Mouse (Mus musculus) forebrain, embryonic 14.5 days (tissue): ENCODE measurements at regions not wholly inside any gene's neighbourhood (a gene's known extent, or its start where the extent isn't known, plus 50 kb on each side); places are given as distances from the start of the nearest gene placed in this dataset.

Source experiments
- ATAC-seq: fragments of 200-750 bp; cut with Nextera tagmentation; 2 replicates; pipeline ENCODE4 v1.8.0; 2017; ENCODE audit warnings: mild to moderate bottlenecking, moderate library complexity
- DNase-seq: peaks from one replicate; pipeline ENCODE4 v3.0.0-alpha.2; 2015; ENCODE audit warnings: low spot score
- H3K27ac ChIP-seq: fragments of 300-500 bp; sonication (generic); 2 replicates; pipeline ENCODE4 v1.5.1; 2014; ENCODE audit warnings: low read depth, mild to moderate bottlenecking, control low read depth, low read length, moderate library complexity
- H3K27me3 ChIP-seq: fragments of 300-500 bp; sonication (generic); replicated peaks from 2 replicates; pipeline ENCODE4 v1.6.1; 2014; ENCODE audit warnings: low read length, control low read depth, mixed read lengths; ENCODE audit not compliant: control insufficient read depth, insufficient read depth
- H3K36me3 ChIP-seq: fragments of 300-500 bp; sonication (generic); 2 replicates; pipeline ENCODE4 v1.6.1; 2014; ENCODE audit warnings: low read length, control low read depth; ENCODE audit not compliant: control insufficient read depth, insufficient read depth
- H3K4me1 ChIP-seq: fragments of 300-500 bp; sonication (generic); 2 replicates; pipeline ENCODE4 v1.6.1; 2014; ENCODE audit warnings: antibody characterized with exemption, low read length, control low read depth; ENCODE audit not compliant: control insufficient read depth, insufficient read depth
- H3K4me2 ChIP-seq: fragments of 300-500 bp; sonication (generic); 2 replicates; pipeline ENCODE4 v1.6.1; 2014; ENCODE audit warnings: mild to moderate bottlenecking, control low read depth, low read length
- H3K4me3 ChIP-seq: fragments of 300-500 bp; sonication (generic); 2 replicates; pipeline ENCODE4 v1.5.1; 2014; ENCODE audit warnings: low read depth, low read length, control low read depth
- H3K9ac ChIP-seq: fragments of 300-500 bp; sonication (generic); 2 replicates; pipeline ENCODE4 v1.6.1; 2014; ENCODE audit warnings: mild to moderate bottlenecking, low read length, control low read depth, moderate library complexity
- H3K9me3 ChIP-seq: fragments of 300-500 bp; sonication (generic); replicated peaks from 2 replicates; pipeline ENCODE4 v1.6.1; 2016; ENCODE audit warnings: low read length, control low read depth, mixed read lengths; ENCODE audit not compliant: control insufficient read depth
- WGBS: fragments of 180-500 bp; shearing (Covaris S2); extraction: QIAGEN DNeasy Blood & Tissue Kit; methylation state at CpG from one replicate; pipeline ENCODE4 v1.1.7; 2014; 5-methylcytosine and 5-hydroxymethylcytosine counted together

GRCm38 (mm10) chr8:109012655-109013054 lies 481.2 kb upstream of the Pmfbp1 start:
- ATAC-seq (no peak; the same call in 1 of the 2 replicates), DNase-seq (peak; percentile 60)
- Histone ChIP-seq H3K9me3 (no peaks in the 10 kb centered on the region; the same call in 1 of the 2 replicates), H3K9ac (no peak overlapping the region), H3K27me3 (no peaks in the 10 kb centered on the region), H3K4me2 (no peak overlapping the region), H3K36me3 (no peaks in the 10 kb centered on the region), H3K4me1 (no peaks in the 10 kb centered on the region), H3K27ac (peak overlapping the region; percentile 67; the same call in 1 of the 2 replicates), H3K4me3 (no peak overlapping the region)
- 19% methylated on average over 8 of the region's 8 CpGs for WGBS

GRCm38 (mm10) chr8:109013577-109013976 lies 480.2 kb upstream of the Pmfbp1 start:
- no peak overlapping the region for H3K4me2 ChIP-seq
- no peaks in the 10 kb centered on the region for H3K4me1 ChIP-seq
- H3K27me3 ChIP-seq = no peaks in the 10 kb centered on the region
- H3K9ac ChIP-seq = no peak overlapping the region
- no peaks in the 10 kb centered on the region for H3K36me3 ChIP-seq
- H3K9me3 ChIP-seq = no peaks in the 10 kb centered on the region; the same call in 1 of the 2 replicates
- ATAC-seq (no peak), DNase-seq (no peak)
- no peak overlapping the region for H3K4me3 ChIP-seq
- 51% methylated on average over 7 of the region's 7 CpGs for WGBS
- H3K27ac ChIP-seq = no peak overlapping the region

GRCm38 (mm10) chr8:109014746-109015145 lies 479.1 kb upstream of the Pmfbp1 start:
- DNase-seq (peak; percentile 38), ATAC-seq (no peak)
- H3K27me3 ChIP-seq = no peaks in the 10 kb centered on the region
- no peak overlapping the region for H3K9ac ChIP-seq
- no peaks in the 10 kb centered on the region for H3K4me1 ChIP-seq
- H3K4me2 ChIP-seq = no peak overlapping the region
- no peak overlapping the region for H3K4me3 ChIP-seq
- no peaks in the 10 kb centered on the region for H3K36me3 ChIP-seq
- no peak overlapping the region for H3K27ac ChIP-seq
- WGBS = 67% methylated on average over 7 of the region's 7 CpGs
- H3K9me3 ChIP-seq = no peaks in the 10 kb centered on the region; the same call in 1 of the 2 replicates

DNA sequence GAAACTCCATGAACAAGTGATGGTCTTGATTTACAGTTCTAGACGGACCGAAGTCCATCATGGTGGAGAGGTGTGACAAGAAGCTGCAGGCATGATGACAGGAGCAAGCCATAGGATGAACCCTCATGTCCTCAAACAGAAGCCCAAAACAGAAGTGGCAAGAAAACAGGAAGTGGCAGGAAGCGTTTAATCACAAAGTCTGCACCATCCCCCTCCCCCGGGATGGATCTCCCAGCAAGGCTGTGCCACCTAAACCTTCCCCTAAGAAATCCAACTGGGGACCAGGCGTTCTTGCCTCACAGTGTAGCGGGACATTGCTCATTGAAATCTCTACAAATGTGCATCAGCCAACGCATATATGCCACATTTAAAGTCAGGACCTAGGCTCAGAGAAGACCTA lies 474.3 kb upstream of the Pmfbp1 start:
- no peaks in the 10 kb centered on the region for H3K4me1 ChIP-seq
- no peaks in the 10 kb centered on the region; the same call in 1 of the 2 replicates for H3K9me3 ChIP-seq
- no peak overlapping the region for H3K4me2 ChIP-seq
- WGBS = 85% methylated on average over 7 of the region's 7 CpGs
- ATAC-seq (no peak), DNase-seq (no peak)
- no peak overlapping the region for H3K27ac ChIP-seq
- no peaks in the 10 kb centered on the region for H3K27me3 ChIP-seq
- no peak overlapping the region for H3K9ac ChIP-seq
- H3K4me3 ChIP-seq = no peak overlapping the region
- no peaks in the 10 kb centered on the region for H3K36me3 ChIP-seq

DNA sequence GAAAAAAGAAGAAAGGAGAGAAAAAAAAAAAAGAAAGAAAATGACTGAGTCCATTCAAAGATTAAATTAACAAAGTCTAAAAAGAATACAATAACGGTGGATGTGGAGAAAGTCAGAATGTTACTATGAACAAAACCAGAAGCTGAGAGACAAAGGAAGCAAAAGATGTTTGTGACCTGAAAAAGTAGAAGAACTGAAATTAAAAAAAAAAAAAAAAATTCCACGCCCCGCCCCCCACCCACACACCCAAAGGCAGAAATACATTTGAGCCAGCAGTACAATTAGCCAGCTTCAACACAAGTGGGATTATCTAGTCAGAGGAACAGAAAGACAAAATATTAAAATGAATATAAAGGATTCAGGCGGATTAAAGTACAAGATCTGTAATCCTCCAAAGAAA lies 473.7 kb upstream of the Pmfbp1 start:
- 90% methylated on average over 4 of the region's 4 CpGs for WGBS
- ATAC-seq = no peak

DNA sequence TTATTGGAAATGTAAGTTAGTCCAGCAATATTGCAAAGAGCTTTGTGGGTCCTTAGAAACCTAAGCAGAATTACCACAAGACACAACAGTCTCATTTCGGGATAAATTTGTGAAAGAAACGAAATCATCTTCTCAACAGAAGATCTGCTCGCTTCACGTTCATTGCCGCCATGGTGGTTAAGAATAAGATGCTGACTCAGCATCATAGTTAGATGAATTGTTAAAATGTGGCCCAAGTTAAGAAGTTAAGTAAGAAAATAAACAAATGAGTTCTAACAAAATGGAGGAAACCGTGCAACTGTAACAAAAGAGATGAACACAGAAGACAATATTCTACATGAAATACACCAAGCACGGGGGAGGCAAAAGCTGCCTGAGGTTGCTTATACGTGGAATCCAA lies 465.9 kb upstream of the Pmfbp1 start:
- DNase-seq (no peak), ATAC-seq (no peak)
- Histone ChIP-seq H3K4me3 (no peak overlapping the region), H3K9ac (no peak overlapping the region), H3K36me3 (no peaks in the 10 kb centered on the region), H3K9me3 (no peaks in the 10 kb centered on the region), H3K27ac (no peak overlapping the region), H3K4me2 (no peak overlapping the region), H3K27me3 (no peaks in the 10 kb centered on the region), H3K4me1 (no peaks in the 10 kb centered on the region)
- 91% methylated on average over 8 of the region's 8 CpGs for WGBS

More for the DNA sequence above, 473.7 kb upstream of the Pmfbp1 start:
- Histone ChIP-seq H3K9me3 (no peaks in the 10 kb centered on the region), H3K4me2 (no peak overlapping the region), H3K9ac (no peak overlapping the region), H3K4me3 (no peak overlapping the region), H3K36me3 (no peaks in the 10 kb centered on the region), H3K27ac (no peak overlapping the region), H3K4me1 (no peaks in the 10 kb centered on the region), H3K27me3 (no peaks in the 10 kb centered on the region)
- no peak for DNase-seq

DNA sequence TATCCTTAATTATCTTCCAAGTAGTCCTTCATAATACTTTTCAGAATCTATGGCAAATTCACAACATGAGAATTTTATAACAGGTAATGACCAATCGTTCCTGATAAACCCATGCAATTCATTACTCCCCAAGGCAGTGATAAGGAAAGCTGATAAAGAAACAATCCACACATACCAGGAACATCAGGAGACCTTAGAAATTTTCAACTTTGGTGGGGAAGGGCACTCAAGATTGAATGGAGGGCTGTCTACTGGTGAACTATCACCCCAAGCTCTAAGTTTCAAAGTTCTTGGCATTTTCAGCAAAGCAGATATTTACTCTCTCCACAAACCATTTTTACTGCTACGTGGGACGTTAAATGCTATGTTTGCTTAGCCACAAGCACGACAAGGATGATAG lies 440.2 kb upstream of the Pmfbp1 start:
- no peak overlapping the region for H3K4me3 ChIP-seq
- WGBS = 92% methylated on average over 4 of the region's 4 CpGs
- no peaks in the 10 kb centered on the region for H3K27me3 ChIP-seq
- no peaks in the 10 kb centered on the region for H3K36me3 ChIP-seq
- DNase-seq (no peak), ATAC-seq (no peak)
- H3K4me2 ChIP-seq = no peak overlapping the region
- H3K4me1 ChIP-seq = no peaks in the 10 kb centered on the region
- no peaks in the 10 kb centered on the region; the same call in 1 of the 2 replicates for H3K9me3 ChIP-seq
- H3K27ac ChIP-seq = no peak overlapping the region
- H3K9ac ChIP-seq = no peak overlapping the region

GRCm38 (mm10) chr8:109059152-109059551 lies 434.7 kb upstream of the Pmfbp1 start:
- Histone ChIP-seq H3K27ac (no peak overlapping the region), H3K9me3 (no peaks in the 10 kb centered on the region), H3K36me3 (no peaks in the 10 kb centered on the region), H3K9ac (no peak overlapping the region), H3K4me3 (no peak overlapping the region), H3K27me3 (no peaks in the 10 kb centered on the region), H3K4me2 (no peak overlapping the region), H3K4me1 (no peaks in the 10 kb centered on the region)
- DNase-seq (peak; percentile 1), ATAC-seq (no peak)
- WGBS = 76% methylated on average over 5 of the region's 5 CpGs

DNA sequence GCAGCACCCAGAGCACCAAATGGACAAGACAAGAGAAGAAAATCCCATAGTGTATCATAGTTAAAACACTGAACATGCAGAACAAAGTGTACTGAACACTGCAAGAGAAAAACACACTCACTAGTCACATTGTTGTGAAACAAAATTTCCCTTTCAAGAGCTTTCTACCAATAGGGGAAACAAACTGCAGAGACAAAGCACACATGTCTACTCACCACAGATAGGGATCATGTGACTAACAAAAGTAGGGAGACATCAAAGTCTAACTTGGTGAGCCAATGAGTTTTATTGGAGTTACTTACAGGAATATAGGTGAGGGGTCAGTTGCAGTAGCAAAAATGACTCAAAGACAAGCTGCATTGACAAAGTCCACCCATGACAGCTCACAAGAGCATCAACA lies 431.5 kb upstream of the Pmfbp1 start:
- no peak overlapping the region for H3K4me2 ChIP-seq

More for the DNA sequence above, 431.5 kb upstream of the Pmfbp1 start:
- DNase-seq (no peak), ATAC-seq (no peak)
- no peaks in the 10 kb centered on the region for H3K36me3 ChIP-seq
- no peak overlapping the region for H3K9ac ChIP-seq
- no peak overlapping the region for H3K27ac ChIP-seq
- no peaks in the 10 kb centered on the region for H3K9me3 ChIP-seq
- H3K27me3 ChIP-seq = no peaks in the 10 kb centered on the region
- no peaks in the 10 kb centered on the region for H3K4me1 ChIP-seq
- no peak overlapping the region for H3K4me3 ChIP-seq
